21 mouse cellular contexts compared by ENCODE assay signal in genomic region chr2:31299996-31300395, GRCm38 (mm10). TPM values are rescaled to one million over a fixed set of nuclear protein-coding genes. Genes with fewer than 3 reads are reported as not detected.
DNase-seq lines count a peak whose midpoint lies in the region; ATAC-seq and TF ChIP-seq lines count a peak whose summit lies in the region.
"Had no signal": no experiment of that assay in that cellular context is flagged by ENCODE, and none has a peak within 500 bp of the region (broad histone marks: within the 10 kb centered on the region; RNA-seq: fewer than 3 reads in every experiment).

No protein-coding gene starts in this region.

- no peak for ATAC-seq in cerebellum, adult (ENCODE audit: insufficient number of reproducible peaks, low FRiP score, low TSS enrichment)
- ATAC-seq in lung, embryonic 14.5 days (ENCODE audit: insufficient read depth): no peak
- ATAC-seq: forebrain, embryonic 14.5 days; liver, embryonic 12.5 days had no signal

- H3K27me3 ChIP-seq in lung, embryonic 14.5 days (ENCODE audit: insufficient read depth, low read length): no peaks in the 10 kb centered on the region
- H3K27me3 ChIP-seq: heart, embryonic 13.5 days; hindbrain, embryonic 13.5 days; limb, embryonic 13.5 days had no signal

- DNase-seq in cerebellum, adult 8-10 months: peak; percentile 10
- DNase-seq in lung, embryonic 14.5 days: peak; percentile 39
- DNase-seq in lung, adult 18-20 months: no peak
- DNase-seq in NIH3T3 (ENCODE audit: low read depth): peak; percentile 34
- peak; percentile 53 for DNase-seq in skeletal muscle tissue, adult 2 months (ENCODE audit: low read depth, low spot score)
- DNase-seq in layer of hippocampus, postnatal 36 days: no peak
- DNase-seq: adrenal gland, adult 8-10 months; cerebellum, postnatal 36 days; kidney, adult 11 months; kidney, postnatal 4 days; thymus, adult 18-20 months had no signal

- no peak for TF ChIP-seq CTCF in lung, embryonic 14.5 days (IDR thresholded peaks at IDR 0.05; ENCODE audit: low read depth)

- H3K9ac ChIP-seq in lung, embryonic 14.5 days: no peak overlapping the region
- H3K9ac ChIP-seq: hindbrain, embryonic 13.5 days; limb, embryonic 13.5 days; liver, embryonic 12.5 days; lung, embryonic 15.5 days had no signal

- no peaks in the 10 kb centered on the region for H3K9me3 ChIP-seq in lung, embryonic 14.5 days (ENCODE audit: low read depth, low read length)
- H3K9me3 ChIP-seq: heart, embryonic 13.5 days; hindbrain, embryonic 13.5 days; limb, embryonic 13.5 days; liver, embryonic 12.5 days; lung, embryonic 15.5 days had no signal

- H3K27ac ChIP-seq in lung, embryonic 14.5 days (ENCODE audit: low read depth): no peak overlapping the region
- H3K27ac ChIP-seq: heart, embryonic 13.5 days; hindbrain, embryonic 13.5 days; limb, embryonic 13.5 days; liver, embryonic 12.5 days; lung, embryonic 15.5 days had no signal

- H3K4me1 ChIP-seq in lung, embryonic 14.5 days (ENCODE audit: insufficient read depth): peaks cover 4% of the 10 kb centered on the region; the same call in 1 of the 2 replicates
- H3K4me1 ChIP-seq: lung, embryonic 15.5 days had no signal

- H3K4me3 ChIP-seq in lung, embryonic 14.5 days (ENCODE audit: low read depth, low read length): no peak overlapping the region
- H3K4me3 ChIP-seq: heart, embryonic 13.5 days; hindbrain, embryonic 13.5 days; limb, embryonic 13.5 days; liver, embryonic 12.5 days; lung, embryonic 15.5 days had no signal

- 64% methylated on average over 10 of the region's 10 CpGs for WGBS in lung, embryonic 14.5 days

- H3K4me2 ChIP-seq in lung, embryonic 14.5 days: no peak overlapping the region
- H3K4me2 ChIP-seq: heart, embryonic 13.5 days; hindbrain, embryonic 13.5 days; liver, embryonic 12.5 days; lung, embryonic 15.5 days; midbrain, embryonic 11.5 days had no signal

- no peaks in the 10 kb centered on the region for H3K36me3 ChIP-seq in lung, embryonic 14.5 days (ENCODE audit: insufficient read depth)
- H3K36me3 ChIP-seq: heart, embryonic 13.5 days; limb, embryonic 13.5 days; liver, embryonic 12.5 days; lung, embryonic 15.5 days had no signal

RNA-seq across cellular contexts. Expression of gene Hmcn2, which starts 14.2 kb away (rescaled TPM):
- polyA plus RNA-seq in lung, embryonic 14.5 days (2014; fragmentation: Nextera tagmentation; extraction: Ambion mirVana): 1.1 and 1.3 TPM in 2 replicates
- total RNA-seq in layer of hippocampus, postnatal 36 days (2021): under 1 TPM; 0.23 to 0.35 TPM
- total RNA-seq: monocyte, adult 5-6 weeks; neutrophil, adult 5-6 weeks had no signal

RNA-seq across cellular contexts. Expression of gene Ncs1, which starts 54.4 kb away (rescaled TPM):
- polyA plus RNA-seq in lung, embryonic 14.5 days (2014; fragmentation: Nextera tagmentation; extraction: Ambion mirVana): 26.5 and 28.6 TPM in 2 replicates
- total RNA-seq in layer of hippocampus, postnatal 36 days (2021): 100 to 1,000 TPM; 291 to 311 TPM
- total RNA-seq: monocyte, adult 5-6 weeks; neutrophil, adult 5-6 weeks had no signal

Comparison
In these comparisons a context has a peak if more than half of its experiments do, and no peak if none do; other contexts are left out.
1. DNase-seq: peak in cerebellum, adult 8-10 months (single experiment), lung, embryonic 14.5 days (single experiment), NIH3T3 (single experiment) and skeletal muscle tissue, adult 2 months (single experiment); none in lung, adult 18-20 months (0 of 2) and layer of hippocampus, postnatal 36 days (0 of 2).